Comparison of ENCODE assay signal across 8 mouse cellular contexts in genomic region chr11:97810356-97810755, GRCm38 (mm10). TPM values are rescaled to one million over a fixed set of nuclear protein-coding genes. Genes with fewer than 3 reads are reported as not detected.
DNase-seq lines count a peak whose midpoint lies in the region; ATAC-seq and TF ChIP-seq lines count a peak whose summit lies in the region.

No protein-coding gene starts in this region.

- H3K9ac ChIP-seq in lung, embryonic 14.5 days, result no peak overlapping the region
- no peak overlapping the region for H3K9ac ChIP-seq in intestine, embryonic 15.5 days

- no peak overlapping the region for H3K4me3 ChIP-seq in lung, embryonic 14.5 days (ENCODE audit: low read depth, low read length)
- H3K4me3 ChIP-seq in lung, adult 2 months (replicated peaks; ENCODE audit: extremely low read depth, low read depth, low read length), result no peak overlapping the region
- H3K4me3 ChIP-seq in intestine, embryonic 15.5 days (replicated peaks), result no peak overlapping the region

- WGBS in lung, embryonic 14.5 days, result 50% methylated on average over 7 of the region's 7 CpGs
- WGBS in lung, adult 2 months, result 49% methylated on average over 7 of the region's 7 CpGs
- WGBS in intestine, embryonic 15.5 days, result 55% methylated on average over 7 of the region's 7 CpGs

- TF ChIP-seq CTCF in lung, embryonic 14.5 days (IDR thresholded peaks at IDR 0.05; ENCODE audit: low read depth), result no peak
- no peak for TF ChIP-seq CTCF in lung, adult 2 months (IDR thresholded peaks at IDR 0.05; ENCODE audit: insufficient read depth, low read length)

- H3K27me3 ChIP-seq in lung, embryonic 14.5 days (ENCODE audit: insufficient read depth, low read length), result no peaks in the 10 kb centered on the region
- H3K27me3 ChIP-seq in intestine, embryonic 15.5 days (replicated peaks), result no peaks in the 10 kb centered on the region

- DNase-seq in cerebellum, postnatal 10 days, result peak; percentile 51 to 52
- no peak for DNase-seq in cerebellum, postnatal 4 days (ENCODE audit: low spot score in 2 of 2)
- DNase-seq in lung, embryonic 14.5 days, result peak; percentile 50
- DNase-seq in lung, adult 2 months, result no peak
- peak; percentile 85 for DNase-seq in naive thymus-derived CD4-positive, alpha-beta T cell, adult 2 months (ENCODE audit: low read depth)
- no peak for DNase-seq in ovary, postnatal 14 days (ENCODE audit: low spot score)
- no peak for DNase-seq in gastrocnemius, postnatal 25 days

- no peak for TF ChIP-seq POLR2A in lung, adult 2 months (IDR thresholded peaks at IDR 0.05; ENCODE audit: borderline replicate concordance, extremely low read depth, low read depth, low read length)

- H3K27ac ChIP-seq in lung, embryonic 14.5 days (ENCODE audit: low read depth), result peak overlapping the region; percentile 58; the same call in 1 of the 2 replicates
- H3K27ac ChIP-seq in intestine, embryonic 15.5 days, result peak overlapping the region; percentile 64

- no peak for ATAC-seq in lung, embryonic 14.5 days (ENCODE audit: insufficient read depth)
- no peak for ATAC-seq in intestine, embryonic 15.5 days

- H3K36me3 ChIP-seq in lung, embryonic 14.5 days (ENCODE audit: insufficient read depth), result peaks cover 69% of the 10 kb centered on the region
- peaks cover 20% of the 10 kb centered on the region for H3K36me3 ChIP-seq in intestine, embryonic 15.5 days

- H3K9me3 ChIP-seq in lung, embryonic 14.5 days (ENCODE audit: low read depth, low read length), result no peaks in the 10 kb centered on the region
- no peaks in the 10 kb centered on the region for H3K9me3 ChIP-seq in intestine, embryonic 15.5 days

- H3K4me2 ChIP-seq in lung, embryonic 14.5 days, result no peak overlapping the region
- H3K4me2 ChIP-seq in intestine, embryonic 15.5 days (replicated peaks), result peak overlapping the region; percentile 17; the same call in 1 of the 2 replicates

- H3K4me1 ChIP-seq in lung, embryonic 14.5 days (ENCODE audit: insufficient read depth), result peaks cover 75% of the 10 kb centered on the region
- peaks cover 63% of the 10 kb centered on the region for H3K4me1 ChIP-seq in lung, adult 2 months (ENCODE audit: control insufficient read depth, insufficient read depth, low read length)
- peaks cover 88% of the 10 kb centered on the region for H3K4me1 ChIP-seq in intestine, embryonic 15.5 days (replicated peaks)

RNA-seq across cellular contexts. Expression of gene Lasp1, which starts 11.6 kb away (rescaled TPM):
- 110 and 123 TPM in 2 replicates for polyA plus RNA-seq in lung, embryonic 14.5 days (2014; fragmentation: Nextera tagmentation; extraction: Ambion mirVana)
- polyA plus RNA-seq in lung, adult 2 months (2012; rRNA removed), result 120 and 137 TPM in 2 replicates
- 123 and 126 TPM in 2 replicates for polyA plus RNA-seq in intestine, embryonic 15.5 days (2015; fragmentation: Nextera tagmentation; extraction: Ambion mirVana)
- 10 to 100 TPM; 18.3 to 21.9 TPM for total RNA-seq in gastrocnemius, postnatal 25 days (2021)

RNA-seq across cellular contexts. Expression of gene Rpl23, which starts 28.1 kb away (rescaled TPM):
- polyA plus RNA-seq in lung, embryonic 14.5 days (2014; fragmentation: Nextera tagmentation; extraction: Ambion mirVana), result 663 and 721 TPM in 2 replicates
- polyA plus RNA-seq in lung, adult 2 months (2012; rRNA removed), result 81.7 and 95.5 TPM in 2 replicates
- 530 and 606 TPM in 2 replicates for polyA plus RNA-seq in intestine, embryonic 15.5 days (2015; fragmentation: Nextera tagmentation; extraction: Ambion mirVana)
- 100 to 1,000 TPM; 379 to 436 TPM for total RNA-seq in gastrocnemius, postnatal 25 days (2021)

RNA-seq across cellular contexts. Expression of gene B230217C12Rik, which starts 30.2 kb away (rescaled TPM):
- polyA plus RNA-seq in lung, embryonic 14.5 days (2014; fragmentation: Nextera tagmentation; extraction: Ambion mirVana), result 6.1 and 6.8 TPM in 2 replicates
- polyA plus RNA-seq in lung, adult 2 months (2012; rRNA removed), result 2.8 and 4.5 TPM in 2 replicates
- 5.2 and 5.3 TPM in 2 replicates for polyA plus RNA-seq in intestine, embryonic 15.5 days (2015; fragmentation: Nextera tagmentation; extraction: Ambion mirVana)
- total RNA-seq in gastrocnemius, postnatal 25 days (2021), result under 1 TPM; 0.48 to 0.67 TPM

RNA-seq across cellular contexts. Expression of gene 1700001P01Rik, which starts 34.6 kb away (rescaled TPM):
- polyA plus RNA-seq in lung, embryonic 14.5 days (2014; fragmentation: Nextera tagmentation; extraction: Ambion mirVana), result 0.32 TPM in 1 of 2 replicates, not detected in the other
- polyA plus RNA-seq in lung, adult 2 months (2012; rRNA removed), result 0.22 TPM in 1 of 2 replicates, not detected in the other
- 0.24 TPM in 1 of 2 replicates, not detected in the other for polyA plus RNA-seq in intestine, embryonic 15.5 days (2015; fragmentation: Nextera tagmentation; extraction: Ambion mirVana)
- total RNA-seq in gastrocnemius, postnatal 25 days (2021), result not detected

RNA-seq across cellular contexts. Expression of gene Cwc25, which starts 44.0 kb away (rescaled TPM):
- polyA plus RNA-seq in lung, embryonic 14.5 days (2014; fragmentation: Nextera tagmentation; extraction: Ambion mirVana), result 13.3 and 14.2 TPM in 2 replicates
- polyA plus RNA-seq in lung, adult 2 months (2012; rRNA removed), result 7.0 and 11.6 TPM in 2 replicates
- polyA plus RNA-seq in intestine, embryonic 15.5 days (2015; fragmentation: Nextera tagmentation; extraction: Ambion mirVana), result 13.3 and 13.4 TPM in 2 replicates
- total RNA-seq in gastrocnemius, postnatal 25 days (2021), result 1 to 10 TPM; 4.9 to 6.4 TPM

Comparison
In these comparisons a context has a peak if more than half of its experiments do, and no peak if none do; other contexts are left out.
1. DNase-seq: peak in cerebellum, postnatal 10 days (2 of 2), lung, embryonic 14.5 days (single experiment) and naive thymus-derived CD4-positive, alpha-beta T cell, adult 2 months (single experiment); none in cerebellum, postnatal 4 days (0 of 2), lung, adult 2 months (single experiment), ovary, postnatal 14 days (single experiment) and gastrocnemius, postnatal 25 days (single experiment).